Mouse (Mus musculus): ENCODE measurements around the gene Gtf3c6.

Gene Gtf3c6

GRCm38 (mm10) chr10:40257414-40258255 is at the start of gene Gtf3c6:
Gene Gtf3c6 (minus strand): TSS chr10:40258108.
- DNase-seq (ENCODE audit: low spot score) = peak; percentile 95

- DNase-seq (ENCODE audit: low spot score) = no peak
Measured at GRCm38 (mm10) chr10:40305989-40306388, 48.1 kb upstream of the Gtf3c6 start.

DNA sequence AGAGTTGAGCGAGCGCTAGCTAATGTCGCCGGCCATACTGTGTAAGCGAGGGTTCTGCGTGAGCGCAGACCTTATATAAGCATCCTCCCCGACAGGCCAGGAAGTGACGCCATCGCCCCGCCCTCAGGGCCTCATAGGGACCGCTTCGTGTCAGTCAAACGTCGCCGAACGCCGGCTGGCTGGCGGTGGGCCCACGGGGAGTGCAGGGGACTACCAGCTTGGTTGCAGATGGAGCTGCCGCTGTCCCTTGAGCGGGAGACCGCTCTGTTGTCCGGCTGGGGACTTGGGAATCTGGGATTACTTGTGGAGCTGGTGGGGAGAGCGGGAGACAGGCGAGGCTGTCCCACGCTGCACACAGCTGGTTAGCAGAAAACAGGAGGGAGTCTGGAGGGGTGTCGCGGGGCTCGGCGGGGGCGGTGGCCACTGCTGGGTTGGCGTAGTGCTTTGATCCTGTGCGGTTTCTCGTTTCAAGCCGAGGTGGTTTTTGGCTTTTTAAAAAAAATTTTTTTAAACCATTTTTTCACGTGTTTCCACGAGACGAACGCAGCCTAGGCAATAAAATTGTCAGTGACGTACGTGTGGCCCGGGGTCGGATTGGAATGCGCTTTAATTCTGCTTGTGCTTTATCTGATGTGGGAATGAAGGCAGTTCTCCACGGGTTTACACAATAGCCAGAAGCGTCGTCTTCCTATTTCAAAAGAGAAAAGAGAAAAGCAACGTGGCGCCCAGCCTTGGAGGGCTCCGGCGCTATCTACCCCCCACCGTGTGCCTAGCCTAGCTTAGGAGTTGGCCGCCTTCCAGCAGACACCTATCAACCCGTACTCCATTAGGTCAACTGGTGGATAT is 44.5 kb upstream of the Gtf3c6 start, which contains the start of gene Amd1:
Gene Amd1 (minus strand): TSS at position 47 of the 846 bp plus-strand sequence.
- peak; percentile 100 for DNase-seq (ENCODE audit: low spot score)

DNA sequence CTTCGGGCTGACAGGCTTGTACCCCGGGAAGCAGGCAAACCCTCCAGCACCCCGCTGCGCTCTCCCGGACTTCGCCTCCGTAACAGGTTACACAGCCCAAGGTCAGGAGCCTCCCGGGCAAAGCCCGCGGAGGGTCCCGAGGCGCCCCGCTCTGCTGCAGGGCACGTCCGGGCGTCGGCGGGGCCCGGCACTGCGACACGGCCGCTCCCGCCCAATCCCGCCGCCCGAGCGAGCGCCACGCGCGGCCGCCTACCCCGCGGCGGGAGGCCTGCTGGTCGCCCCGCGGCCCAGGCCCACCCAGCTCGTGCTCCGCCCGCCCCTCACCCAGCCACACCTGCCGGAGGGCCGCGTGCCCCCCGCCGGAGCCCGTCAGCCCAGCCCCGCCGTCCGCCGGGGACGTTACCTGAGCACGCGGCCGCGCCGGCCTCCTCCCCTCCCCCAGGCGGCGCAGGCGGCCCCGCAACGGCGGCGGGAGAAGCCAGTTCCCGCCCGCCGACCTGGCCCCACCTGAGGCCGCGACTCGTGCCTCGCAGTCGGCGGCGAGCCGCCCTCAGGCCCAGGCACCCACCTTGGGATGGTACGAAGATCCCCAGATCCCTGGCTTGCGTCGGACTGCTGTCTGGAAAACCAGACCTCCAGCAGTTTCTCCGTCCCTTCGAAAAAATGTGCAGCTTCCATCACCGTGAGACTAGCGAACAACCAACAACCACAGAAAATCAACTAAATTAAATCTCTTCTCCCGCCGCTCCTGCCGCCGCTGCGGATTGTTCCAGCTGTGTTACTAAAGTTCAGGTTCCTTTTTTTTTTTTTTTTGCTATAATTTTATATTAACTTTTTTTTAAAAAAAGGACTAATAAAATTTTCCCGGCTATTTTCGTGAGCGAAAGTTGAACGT is 43.5 kb upstream of the Gtf3c6 start:
- peak; percentile 9 for DNase-seq (ENCODE audit: low spot score)

- peak; percentile 63 for DNase-seq (ENCODE audit: low spot score)
Measured at GRCm38 (mm10) chr10:40300648-40301171, 42.8 kb upstream of the Gtf3c6 start.

DNA sequence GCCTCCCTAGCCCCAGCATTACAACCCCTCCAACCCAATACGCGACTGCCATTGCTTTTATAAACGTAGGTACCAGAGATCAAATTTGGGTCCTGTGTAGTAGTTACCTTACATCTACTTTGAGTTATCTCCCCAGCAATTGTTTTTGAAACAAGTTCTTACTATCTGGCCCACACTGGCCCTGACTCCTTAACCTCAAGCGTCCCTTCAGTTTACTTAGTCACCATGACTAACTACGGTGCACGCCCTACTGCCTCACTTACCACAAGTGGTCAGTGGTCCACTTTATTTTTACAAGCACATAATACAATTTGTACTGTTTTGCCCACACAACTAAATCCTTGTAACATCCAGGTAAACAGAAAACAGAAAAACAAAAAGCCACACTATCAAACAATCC is 34.7 kb upstream of the Gtf3c6 start:
- DNase-seq (ENCODE audit: low spot score) = no peak

GRCm38 (mm10) chr10:40286767-40287166 is 28.9 kb upstream of the Gtf3c6 start:
- no peak for DNase-seq (ENCODE audit: low spot score)

- no peak for DNase-seq (ENCODE audit: low spot score)
Measured at GRCm38 (mm10) chr10:40285571-40285970, 27.7 kb upstream of the Gtf3c6 start.

DNA sequence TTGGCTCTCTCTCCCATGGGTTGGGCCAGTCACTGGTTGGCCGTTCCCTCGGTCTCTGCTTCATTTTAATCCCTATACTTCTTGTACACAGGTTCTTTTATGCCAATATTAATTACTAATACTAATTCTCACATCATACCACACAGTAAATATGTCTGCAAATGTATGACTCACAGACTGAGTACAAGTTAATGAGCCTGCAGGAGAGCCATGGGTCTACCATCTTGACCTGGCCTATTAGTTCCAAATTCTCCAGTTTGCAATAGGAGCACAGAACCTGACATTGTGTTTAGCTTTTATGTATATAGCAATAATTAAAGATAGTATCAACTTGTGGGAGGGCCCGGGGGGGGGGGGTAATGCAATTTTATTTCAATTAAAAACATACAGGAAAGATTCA is 27.1 kb upstream of the Gtf3c6 start:
- no peak for DNase-seq (ENCODE audit: low spot score)

GRCm38 (mm10) chr10:40284179-40284831 is 26.4 kb upstream of the Gtf3c6 start:
- no peak for DNase-seq (ENCODE audit: low spot score)

DNA sequence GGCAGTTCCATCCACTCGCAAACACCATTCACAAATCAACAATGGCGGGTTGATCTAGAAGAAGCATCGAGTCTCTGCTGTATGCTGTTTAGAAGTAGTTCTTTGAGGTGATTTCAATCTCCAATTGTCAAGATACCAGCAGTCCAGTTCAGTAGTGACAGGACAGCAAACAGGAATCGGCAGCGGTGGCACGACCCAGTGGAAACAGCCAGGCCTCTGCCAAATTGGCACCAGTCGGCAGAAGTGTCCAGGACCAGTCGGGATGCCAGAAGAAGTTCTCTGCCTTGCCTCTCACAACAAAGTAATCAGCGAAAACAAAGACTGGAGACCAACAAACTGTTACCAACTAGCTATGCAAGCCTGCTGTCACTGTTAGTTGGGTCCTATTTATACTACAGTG is 25.7 kb upstream of the Gtf3c6 start:
- no peak for DNase-seq (ENCODE audit: low spot score)

GRCm38 (mm10) chr10:40281565-40281964 is 23.7 kb upstream of the Gtf3c6 start:
- no peak for DNase-seq (ENCODE audit: low spot score)

DNA sequence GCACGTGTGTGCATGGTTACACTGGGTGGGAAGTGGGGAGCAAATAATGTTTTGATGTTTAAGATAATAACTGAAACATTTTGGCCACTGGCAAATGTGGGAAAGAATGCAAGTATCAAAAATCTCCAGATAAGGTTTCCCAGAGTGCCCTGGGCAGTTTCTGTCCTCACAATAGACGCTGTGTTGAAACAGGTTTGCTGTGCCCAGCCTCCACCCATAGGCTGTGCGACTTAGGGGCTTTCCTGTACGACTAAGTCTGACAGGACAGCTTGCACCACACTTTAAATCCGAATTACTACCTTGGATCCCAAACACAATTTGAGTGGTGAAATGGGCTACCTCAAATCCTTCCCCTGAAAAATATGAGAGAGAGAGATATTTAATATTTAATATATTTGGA is 20.4 kb upstream of the Gtf3c6 start:
- no peak for DNase-seq (ENCODE audit: low spot score)

- DNase-seq (ENCODE audit: low spot score) = no peak
Measured at GRCm38 (mm10) chr10:40275991-40276390, 18.1 kb upstream of the Gtf3c6 start.

DNA sequence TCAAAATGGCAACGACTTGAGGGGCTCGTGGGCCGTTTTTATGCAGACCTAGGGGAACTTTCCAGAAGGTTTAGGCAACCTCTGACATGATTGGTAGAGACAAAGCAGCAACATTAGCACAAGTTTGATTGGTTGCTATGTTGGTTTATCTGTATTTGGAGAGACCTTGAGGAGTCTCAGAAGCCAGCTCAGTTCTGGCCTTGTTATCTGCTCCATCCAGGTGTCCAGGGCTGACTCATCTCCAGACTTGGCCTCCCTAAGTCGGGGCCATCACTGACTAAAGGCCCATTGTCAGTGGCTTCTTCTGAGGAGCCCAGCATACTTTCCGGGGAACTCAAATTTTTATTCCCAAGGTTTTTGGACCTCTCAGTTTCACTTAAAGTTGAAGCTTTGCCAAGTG is 16.0 kb upstream of the Gtf3c6 start:
- no peak for DNase-seq (ENCODE audit: low spot score)

DNA sequence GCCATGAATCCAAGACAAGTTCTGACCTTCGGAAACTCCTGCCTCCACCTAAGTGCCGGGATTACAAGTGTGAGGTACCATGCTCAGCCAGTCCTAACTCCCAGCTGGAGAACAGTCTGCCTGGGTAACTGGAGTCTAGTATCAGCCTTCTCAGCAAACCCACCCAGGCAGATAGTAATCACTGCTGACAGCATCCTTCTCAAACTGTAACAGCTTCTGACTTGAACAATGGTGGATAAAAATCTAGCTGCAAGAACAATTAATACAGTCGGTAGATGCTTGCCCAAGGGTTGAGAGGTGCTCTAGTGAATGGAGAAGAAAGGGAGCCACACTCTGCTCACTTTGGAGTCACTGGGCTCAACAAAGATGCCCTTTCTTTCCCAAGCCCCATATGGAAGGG is 13.3 kb upstream of the Gtf3c6 start:
- no peak for DNase-seq (ENCODE audit: low spot score)

DNA sequence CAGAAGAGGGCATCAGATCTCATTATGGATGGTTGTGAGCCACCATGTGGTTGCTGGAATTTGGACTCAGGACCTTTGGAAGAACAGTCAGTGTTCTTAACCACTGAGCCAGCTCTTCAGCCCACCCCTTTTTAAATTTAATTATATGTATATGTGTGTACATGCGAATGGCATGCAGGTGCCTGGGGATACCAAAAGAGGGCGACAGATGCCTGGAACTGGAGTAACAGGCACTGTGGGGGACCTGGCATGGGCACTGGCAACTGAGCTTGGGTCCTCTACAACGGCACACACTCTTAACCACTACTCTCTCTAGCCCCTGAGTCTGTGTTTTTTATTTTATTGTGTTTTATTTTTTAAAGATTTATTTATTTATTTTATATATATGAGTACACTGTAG is 7.0 kb upstream of the Gtf3c6 start:
- no peak for DNase-seq (ENCODE audit: low spot score)

- DNase-seq (ENCODE audit: low spot score) = no peak
Measured at GRCm38 (mm10) chr10:40263691-40264090, 5.8 kb upstream of the Gtf3c6 start.

DNA sequence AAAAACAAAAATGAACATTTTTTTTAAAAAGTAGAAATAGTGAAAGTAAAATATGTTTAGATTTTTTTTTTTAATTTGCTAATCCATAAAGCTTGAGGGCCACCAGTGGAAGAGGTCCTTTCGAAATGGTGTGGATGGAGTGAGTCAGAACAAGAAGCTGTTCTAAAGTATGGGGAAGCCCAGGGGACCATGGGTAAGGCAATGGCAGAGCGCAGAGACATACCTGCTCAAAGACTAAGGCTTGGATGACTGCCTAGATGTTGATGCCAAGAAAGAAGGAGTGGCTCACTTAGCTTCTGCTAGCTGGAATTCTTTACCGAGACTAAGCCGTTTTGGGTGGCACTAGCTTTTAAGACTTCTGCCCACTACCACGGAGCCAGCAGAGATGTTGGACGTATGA is 4.3 kb upstream of the Gtf3c6 start:
- no peak for DNase-seq (ENCODE audit: low spot score)

- DNase-seq (ENCODE audit: low spot score) = no peak
Measured at GRCm38 (mm10) chr10:40260305-40260704, 2.4 kb upstream of the Gtf3c6 start.

- no peak for DNase-seq (ENCODE audit: low spot score)
Measured at GRCm38 (mm10) chr10:40259542-40259941, 1.6 kb upstream of the Gtf3c6 start.
